Mouse (Mus musculus): ENCODE measurements around the gene Cald1. TPM values are rescaled to one million over a fixed set of nuclear protein-coding genes. Genes with fewer than 3 reads are reported as not detected.

The Cald1 gene
- polyA plus RNA-seq, 1 experiment, result 403 TPM

DNA sequence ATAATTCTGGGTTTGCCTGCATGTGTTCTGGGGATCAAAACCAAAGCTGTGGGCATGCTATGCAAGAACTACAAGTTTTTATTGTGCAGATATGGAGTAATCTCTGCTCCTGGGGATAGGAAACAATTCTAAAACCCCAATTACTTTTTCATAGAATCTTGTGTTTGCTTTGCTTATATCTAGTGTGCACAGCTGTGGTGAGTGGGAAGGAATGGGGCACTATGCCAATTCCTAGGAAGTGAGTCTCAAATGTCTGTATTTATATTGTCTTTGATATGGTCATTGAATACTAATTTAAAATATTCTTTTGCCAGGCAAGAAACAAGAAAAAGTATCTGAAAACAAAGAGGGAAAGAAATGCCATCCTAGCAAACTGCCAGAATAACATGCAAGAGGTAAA, 226.1 kb downstream of the Cald1 start:
- no peaks in the 10 kb centered on the region for H3K27me3 ChIP-seq (ENCODE audit: control insufficient read depth, insufficient read depth, low read length, poor library complexity, severe bottlenecking)
- H3K9ac ChIP-seq (ENCODE audit: low read depth, poor library complexity, severe bottlenecking), result no peak overlapping the region
- H3K27ac ChIP-seq (ENCODE audit: insufficient read depth, low read length), result no peak overlapping the region
- no peaks in the 10 kb centered on the region for H3K9me3 ChIP-seq (replicated peaks; ENCODE audit: control insufficient read depth, insufficient read depth, low read length, poor library complexity, severe bottlenecking)
- H3K4me1 ChIP-seq (ENCODE audit: control insufficient read depth, insufficient read depth, low read length), result no peaks in the 10 kb centered on the region
- no peak overlapping the region for H3K4me3 ChIP-seq (ENCODE audit: low read depth, low read length)
- H3K36me3 ChIP-seq (ENCODE audit: control insufficient read depth, insufficient read depth, low read length, poor library complexity, severe bottlenecking), result no peaks in the 10 kb centered on the region
- TF ChIP-seq POLR2A (IDR thresholded peaks at IDR 0.05; ENCODE audit: insufficient read depth, low read length) (no peak), CTCF (IDR thresholded peaks at IDR 0.05; ENCODE audit: low read depth, low read length) (no peak), EP300 (IDR thresholded peaks at IDR 0.05; ENCODE audit: insufficient read depth, low read depth, low read length) (no peak)

Other genes starting within 250 kb of the Cald1 start
- gene Akr1b8, start 244.4 kb upstream of the Cald1 start, polyA plus RNA-seq (2011; ENCODE audit: insufficient read depth, insufficient read length, low read depth, missing spikeins), result 4.0 and 4.8 TPM in 2 replicates
- gene Akr1b10, start 214.3 kb upstream of the Cald1 start, polyA plus RNA-seq (2011; ENCODE audit: insufficient read depth, insufficient read length, low read depth, missing spikeins), result 16.5 and 16.9 TPM in 2 replicates
- 0.48 and 0.55 TPM in 2 replicates for gene Akr1b7, start 186.2 kb upstream of the Cald1 start, polyA plus RNA-seq (2011; ENCODE audit: insufficient read depth, insufficient read length, low read depth, missing spikeins)
- gene Bpgm, start 122.3 kb upstream of the Cald1 start, polyA plus RNA-seq (2011; ENCODE audit: insufficient read depth, insufficient read length, low read depth, missing spikeins), result 24.0 and 26.3 TPM in 2 replicates
- gene Agbl3, start 181.9 kb downstream of the Cald1 start, polyA plus RNA-seq (2011; ENCODE audit: insufficient read depth, insufficient read length, low read depth, missing spikeins), result 2.9 and 3.3 TPM in 2 replicates

Data from ES-Bruce4 (cell line).